Mouse (Mus musculus) layer of hippocampus, adult 2 months (tissue): ENCODE results near the gene Dyrk2. TPM values are rescaled to one million over a fixed set of nuclear protein-coding genes. Genes with fewer than 3 reads are reported as not detected.

ENCODE experiments used
- DNase-seq, 2 experiments: peaks; one replicate each; pipeline ENCODE4 v3.0.0; 2022; ENCODE audit warnings: low spot score in 2 of 2
- H3K27ac ChIP-seq: fragments of 200-600 bp; 2 replicates; pipeline ENCODE4 v1.8.1; 2022
- H3K4me3 ChIP-seq: fragments of 200-600 bp; 2 replicates; pipeline ENCODE4 v1.8.1; 2022; ENCODE audit warnings: mild to moderate bottlenecking
- CTCF ChIP-seq: fragments of 200-600 bp; conservative IDR thresholded peaks from 2 replicates; pipeline ENCODE4 v1.8.1; 2022; ENCODE audit warnings: antibody characterized with exemption, mild to moderate bottlenecking, moderate library complexity
- total RNA-seq, 2 experiments: library from RNA; stranded (reverse); gene quantifications; 2 replicates each; pipeline ENCODE4 v1.2.3; 2021

The Dyrk2 gene
- total RNA-seq, 2 experiments from 2014 or later: 47.0 to 55.7 TPM

- no peak for DNase-seq
- Histone ChIP-seq H3K4me3 (no peak overlapping the region), H3K27ac (no peak overlapping the region)
- TF ChIP-seq CTCF: no peak
These were observed 38.8 kb downstream of the Dyrk2 start for GRCm38 (mm10) chr10:118831190-118831589.

- no peak for TF ChIP-seq CTCF
These were observed 40.4 kb downstream of the Dyrk2 start for GRCm38 (mm10) chr10:118829641-118830040.

GRCm38 (mm10) chr10:118827116-118827515, 42.9 kb downstream of the Dyrk2 start:
- no peak for DNase-seq
- no peak for TF ChIP-seq CTCF
- H3K4me3 ChIP-seq: no peak overlapping the region
- H3K27ac ChIP-seq: no peak overlapping the region

More at GRCm38 (mm10) chr10:118829641-118830040, 40.4 kb downstream of the Dyrk2 start:
- Histone ChIP-seq H3K27ac (no peak overlapping the region), H3K4me3 (no peak overlapping the region)
- no peak for DNase-seq

GRCm38 (mm10) chr10:118824830-118825229, 45.2 kb downstream of the Dyrk2 start:
- TF ChIP-seq CTCF: no peak
- H3K27ac ChIP-seq: no peak overlapping the region

GRCm38 (mm10) chr10:118820901-118821300, 49.1 kb downstream of the Dyrk2 start:
- Histone ChIP-seq H3K27ac (no peak overlapping the region), H3K4me3 (no peak overlapping the region)
- TF ChIP-seq CTCF: no peak
- peak; percentile 52 to 69 for DNase-seq

More at GRCm38 (mm10) chr10:118824830-118825229, 45.2 kb downstream of the Dyrk2 start:
- no peak overlapping the region for H3K4me3 ChIP-seq
- peak; percentile 48 to 66 for DNase-seq

- DNase-seq: no peak
- Histone ChIP-seq H3K4me3 (no peak overlapping the region), H3K27ac (no peak overlapping the region)
- no peak for TF ChIP-seq CTCF
These were observed 50.2 kb downstream of the Dyrk2 start for GRCm38 (mm10) chr10:118819846-118820245.

- no peak for DNase-seq
- H3K27ac ChIP-seq: no peak overlapping the region
- no peak for TF ChIP-seq CTCF
- no peak overlapping the region for H3K4me3 ChIP-seq
These were observed 52.9 kb downstream of the Dyrk2 start for GRCm38 (mm10) chr10:118817089-118817488.

- no peak overlapping the region for H3K4me3 ChIP-seq
- no peak for DNase-seq
- no peak for TF ChIP-seq CTCF
- H3K27ac ChIP-seq: no peak overlapping the region
These were observed 58.1 kb downstream of the Dyrk2 start for GRCm38 (mm10) chr10:118811945-118812344.

GRCm38 (mm10) chr10:118810908-118811711, 58.9 kb downstream of the Dyrk2 start:
- H3K27ac ChIP-seq: no peak overlapping the region
- no peak overlapping the region for H3K4me3 ChIP-seq
- no peak for TF ChIP-seq CTCF
- DNase-seq: no peak
